Mouse (Mus musculus): ENCODE measurements at regions not wholly inside any gene's neighbourhood (a gene's known extent, or its start where the extent isn't known, plus 50 kb on each side); places are given as distances from the start of the nearest gene placed in this dataset.

DNA sequence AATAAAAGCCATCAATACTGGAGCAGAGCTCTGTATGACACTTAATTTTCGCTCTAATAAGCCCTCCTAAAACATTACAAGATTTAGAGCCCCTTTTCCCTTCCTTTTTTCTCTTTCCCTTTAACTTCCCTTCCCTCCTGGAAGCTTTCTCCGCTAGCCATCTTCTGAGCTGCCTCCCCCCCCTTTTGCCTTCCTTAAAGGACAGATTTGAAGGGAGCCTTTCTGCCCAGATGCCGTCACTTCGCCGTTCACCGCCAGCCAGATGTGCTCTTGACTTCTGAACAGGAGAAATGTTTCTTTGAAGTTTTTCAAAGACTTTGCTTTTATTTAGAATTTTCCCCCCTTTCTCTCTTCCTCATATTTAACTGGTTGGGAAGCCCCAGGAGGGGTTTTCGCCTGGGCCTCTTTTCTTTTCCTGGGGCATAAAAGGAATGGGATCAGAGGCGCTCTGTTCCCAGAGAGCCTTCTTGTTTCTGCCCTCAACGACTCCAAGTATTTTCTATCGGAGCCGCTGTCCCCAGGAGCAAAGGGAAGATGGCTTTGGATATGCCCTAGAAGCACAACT lies 463.7 kb downstream of the Bnc2 start:
- peak; percentile 21; the same call in 1 of the 2 replicates for ATAC-seq (ENCODE audit: low FRiP score)
- H3K27me3 ChIP-seq (replicated peaks): no peaks in the 10 kb centered on the region
- H3K4me1 ChIP-seq: peaks cover 17% of the 10 kb centered on the region
- H3K9ac ChIP-seq (replicated peaks): no peak overlapping the region
- H3K4me3 ChIP-seq (replicated peaks): no peak overlapping the region
- peak overlapping the region; percentile 26 for H3K4me2 ChIP-seq
- no peaks in the 10 kb centered on the region for H3K36me3 ChIP-seq
- no peaks in the 10 kb centered on the region for H3K9me3 ChIP-seq (replicated peaks)
- 37% methylated on average over 11 of the region's 11 CpGs for WGBS
- H3K27ac ChIP-seq (replicated peaks): peak overlapping the region; percentile 43; the same call in 1 of the 2 replicates

DNA sequence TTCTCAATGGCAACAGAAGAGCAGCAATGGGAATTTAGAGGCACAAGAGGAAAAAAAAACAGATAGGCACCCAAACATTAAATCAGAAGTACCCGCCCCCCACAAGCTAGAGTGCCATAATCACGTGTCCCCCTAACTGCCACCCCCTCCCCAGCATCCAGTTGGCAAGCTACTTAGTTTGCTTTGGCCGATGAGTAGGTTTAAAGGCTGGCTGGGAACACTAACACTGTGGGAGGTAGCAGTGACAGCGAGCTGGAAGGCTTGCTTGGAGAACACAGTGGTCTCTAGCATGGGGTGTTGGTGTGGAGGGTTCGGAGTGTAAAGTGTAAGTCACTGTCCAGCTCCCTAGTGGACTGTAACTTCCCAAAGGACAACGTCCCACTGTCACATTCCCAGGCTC lies 463.1 kb downstream of the Bnc2 start:
- Histone ChIP-seq H3K9ac (replicated peaks) (no peak overlapping the region), H3K27ac (replicated peaks) (peak overlapping the region; percentile 43; the same call in 1 of the 2 replicates), H3K4me2 (peak overlapping the region; percentile 26; the same call in 1 of the 2 replicates), H3K36me3 (no peaks in the 10 kb centered on the region), H3K9me3 (replicated peaks) (no peaks in the 10 kb centered on the region), H3K4me3 (replicated peaks) (no peak overlapping the region), H3K4me1 (peaks cover 17% of the 10 kb centered on the region), H3K27me3 (replicated peaks) (no peaks in the 10 kb centered on the region)
- peak; percentile 53; the same call in 1 of the 2 replicates for ATAC-seq (ENCODE audit: low FRiP score)
- WGBS: 48% methylated on average over 6 of the region's 6 CpGs

DNA sequence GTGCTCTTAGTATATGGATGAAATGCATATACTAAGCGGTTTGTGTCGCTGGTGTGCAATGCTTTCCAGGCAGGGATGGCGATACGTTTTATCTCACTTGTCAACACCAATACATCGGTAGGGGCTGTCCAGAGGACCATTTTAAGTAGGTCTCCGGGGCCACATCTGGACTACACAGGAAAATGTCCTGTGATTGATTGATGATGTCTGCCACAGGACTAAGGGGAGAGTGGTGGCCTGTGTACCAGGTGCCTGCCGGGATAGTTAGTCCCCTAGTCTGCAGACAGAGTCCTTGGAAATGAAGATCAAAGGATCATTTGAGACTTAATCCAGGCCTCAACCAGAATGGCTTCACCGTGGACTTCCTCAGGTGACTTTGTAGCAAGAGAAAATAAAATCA lies 460.6 kb downstream of the Bnc2 start:
- Histone ChIP-seq H3K27ac (replicated peaks) (no peak overlapping the region), H3K36me3 (no peaks in the 10 kb centered on the region), H3K9me3 (replicated peaks) (no peaks in the 10 kb centered on the region), H3K9ac (replicated peaks) (no peak overlapping the region), H3K4me2 (no peak overlapping the region), H3K4me1 (peaks cover 17% of the 10 kb centered on the region), H3K4me3 (replicated peaks) (no peak overlapping the region), H3K27me3 (replicated peaks) (no peaks in the 10 kb centered on the region)
- 83% methylated on average over 8 of the region's 8 CpGs for WGBS
- ATAC-seq (ENCODE audit: low FRiP score): no peak

DNA sequence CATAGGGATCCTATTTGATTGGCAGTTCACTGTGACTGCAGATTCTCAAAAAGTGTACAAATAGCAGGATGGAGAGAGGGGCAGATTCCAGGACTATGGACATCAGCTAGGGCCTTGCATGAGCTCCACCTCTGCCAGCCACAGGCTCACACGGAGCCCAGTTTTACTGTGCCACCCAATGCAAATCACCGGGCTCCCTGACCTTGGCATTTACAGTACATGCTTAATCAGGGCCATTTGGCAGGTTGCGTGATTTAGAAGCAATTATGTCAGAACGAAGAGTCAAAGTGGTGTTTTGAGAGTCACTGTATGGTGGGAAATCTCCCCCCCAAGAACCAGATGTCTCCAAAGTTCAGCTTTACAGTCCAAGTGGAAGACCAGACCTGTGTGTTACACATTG lies 456.1 kb downstream of the Bnc2 start:
- WGBS: 80% methylated on average over 4 of the region's 4 CpGs

DNA sequence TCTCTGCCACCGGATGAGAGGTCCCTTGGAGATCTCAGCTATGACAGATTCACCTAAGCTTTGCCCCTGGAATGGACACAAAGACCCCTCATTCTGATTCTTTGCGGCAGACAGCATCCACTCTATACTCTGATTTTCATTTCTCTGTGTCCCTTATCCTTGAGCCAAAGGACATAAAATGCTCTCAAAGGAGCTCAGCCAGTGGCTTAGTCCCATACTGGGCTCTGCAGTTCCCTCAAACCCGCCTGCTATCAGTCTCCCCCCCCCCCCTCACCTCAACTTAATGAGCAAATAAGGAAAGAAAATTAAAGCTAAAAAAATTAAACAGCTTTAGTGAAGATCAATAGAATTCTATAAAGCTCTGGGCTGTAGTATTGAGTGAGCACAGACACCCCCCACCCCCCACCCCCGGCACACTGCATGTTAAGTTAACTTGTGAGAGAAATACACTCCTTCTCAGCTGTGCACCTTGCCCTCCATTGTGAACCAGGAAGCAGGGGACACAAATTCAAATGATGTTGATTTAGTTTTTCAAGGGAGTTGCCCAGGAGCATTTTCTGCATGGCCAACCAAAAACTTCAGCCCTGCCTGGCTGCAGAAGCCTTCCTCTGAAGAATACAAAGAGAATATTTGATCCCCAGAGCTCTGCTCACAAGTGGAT lies 452.9 kb downstream of the Bnc2 start:
- Histone ChIP-seq H3K4me2 (no peak overlapping the region), H3K27ac (replicated peaks) (no peak overlapping the region), H3K27me3 (replicated peaks) (no peaks in the 10 kb centered on the region), H3K9ac (replicated peaks) (no peak overlapping the region), H3K9me3 (replicated peaks) (no peaks in the 10 kb centered on the region), H3K4me3 (replicated peaks) (no peak overlapping the region), H3K4me1 (no peaks in the 10 kb centered on the region), H3K36me3 (no peaks in the 10 kb centered on the region)
- WGBS: 55% methylated on average over 4 of the region's 4 CpGs
- ATAC-seq (ENCODE audit: low FRiP score): no peak

More for the DNA sequence above, 456.1 kb downstream of the Bnc2 start:
- Histone ChIP-seq H3K27ac (replicated peaks) (no peak overlapping the region), H3K4me1 (no peaks in the 10 kb centered on the region), H3K9me3 (replicated peaks) (no peaks in the 10 kb centered on the region), H3K27me3 (replicated peaks) (no peaks in the 10 kb centered on the region), H3K4me3 (replicated peaks) (no peak overlapping the region), H3K36me3 (no peaks in the 10 kb centered on the region), H3K9ac (replicated peaks) (no peak overlapping the region), H3K4me2 (no peak overlapping the region)
- no peak for ATAC-seq (ENCODE audit: low FRiP score)

DNA sequence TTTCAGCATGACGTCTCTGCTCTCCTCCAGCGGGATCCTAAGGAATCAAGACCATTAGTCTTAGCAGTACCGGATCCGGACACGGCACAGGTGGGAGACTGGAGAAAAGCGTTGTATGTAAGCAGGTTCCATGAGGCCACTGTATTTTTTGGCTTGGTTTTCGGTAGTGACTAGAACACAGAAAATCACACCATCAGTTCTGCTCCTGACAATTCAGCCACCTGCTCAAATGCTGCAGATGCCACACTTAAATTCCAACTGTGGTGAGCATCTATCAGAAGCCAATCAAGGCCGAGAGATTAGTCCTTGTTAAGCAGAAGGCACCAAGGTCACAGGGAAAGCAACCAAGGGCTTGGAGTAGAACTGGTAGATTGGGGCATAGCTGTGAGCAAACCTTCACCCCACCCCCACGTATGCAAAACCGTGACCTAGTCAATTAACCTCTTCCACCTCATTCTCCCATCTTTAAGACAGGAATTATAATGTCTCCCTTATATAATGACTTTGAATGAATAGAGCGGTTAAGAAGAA lies 452.2 kb downstream of the Bnc2 start:
- Histone ChIP-seq H3K9me3 (replicated peaks) (no peaks in the 10 kb centered on the region), H3K4me2 (no peak overlapping the region), H3K36me3 (no peaks in the 10 kb centered on the region), H3K4me1 (no peaks in the 10 kb centered on the region), H3K27ac (replicated peaks) (no peak overlapping the region), H3K9ac (replicated peaks) (no peak overlapping the region), H3K27me3 (replicated peaks) (no peaks in the 10 kb centered on the region), H3K4me3 (replicated peaks) (no peak overlapping the region)
- 85% methylated on average over 11 of the region's 11 CpGs for WGBS
- ATAC-seq (ENCODE audit: low FRiP score): no peak

DNA sequence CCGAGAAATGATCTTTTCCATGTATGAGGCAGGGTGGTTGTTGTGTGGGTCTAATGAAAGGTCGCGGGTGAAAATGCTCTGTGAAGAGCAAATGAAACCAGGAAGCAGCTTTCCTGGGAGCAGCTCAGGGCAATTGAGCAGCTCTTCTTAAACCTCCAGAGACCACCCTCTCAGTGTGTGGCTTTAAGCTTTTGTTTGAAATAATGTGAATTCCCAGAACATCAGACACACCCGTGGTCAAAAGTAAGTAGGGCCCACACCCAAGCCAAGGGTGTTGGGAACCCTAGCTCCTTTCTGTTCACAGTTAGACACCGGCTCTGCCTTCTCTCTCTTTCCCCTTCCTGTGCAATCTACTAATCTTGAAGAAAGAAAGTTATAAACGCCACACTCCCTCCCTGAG lies 450.5 kb downstream of the Bnc2 start:
- WGBS: 61% methylated on average over 6 of the region's 6 CpGs
- H3K9me3 ChIP-seq (replicated peaks): no peaks in the 10 kb centered on the region

More for the DNA sequence above, 450.5 kb downstream of the Bnc2 start:
- H3K4me3 ChIP-seq (replicated peaks): no peak overlapping the region
- no peak overlapping the region for H3K9ac ChIP-seq (replicated peaks)
- no peak overlapping the region for H3K27ac ChIP-seq (replicated peaks)
- ATAC-seq (ENCODE audit: low FRiP score): no peak
- no peaks in the 10 kb centered on the region for H3K36me3 ChIP-seq
- no peaks in the 10 kb centered on the region for H3K4me1 ChIP-seq
- no peak overlapping the region for H3K4me2 ChIP-seq
- H3K27me3 ChIP-seq (replicated peaks): no peaks in the 10 kb centered on the region

Measured in neural tube, embryonic 15.5 days (tissue).